Mouse (Mus musculus) activated CD4-positive, CD25-positive, alpha-beta regulatory T cell, adult 4 months (primary cell): Measurements from ENCODE around the gene 9230104L09Rik. TPM values are rescaled to one million over a fixed set of nuclear protein-coding genes. Genes with fewer than 3 reads are reported as not detected.
A peak's percentile ranks its signal among the peaks of the same experiment; 100 is the strongest.

ENCODE experiments used
- ATAC-seq: one replicate; pipeline ENCODE4 v1.8.0; 2017
- polyA plus RNA-seq, 2 experiments: library from polyadenylated mRNA; unstranded; fragments of 100-300 nt; shearing (Covaris generic); gene quantifications; one replicate each; pipeline ENCODE4 v1.2.1; 2017

The 9230104L09Rik gene
- polyA plus RNA-seq, 2 experiments from 2014 or later: not detected

- no peak for ATAC-seq
Measured at GRCm38 (mm10) chr2:148856630-148857400, 8.0 kb downstream of the 9230104L09Rik start.

GRCm38 (mm10) chr2:148851116-148851906, 13.5 kb downstream of the 9230104L09Rik start:
- peak; percentile 68 for ATAC-seq

GRCm38 (mm10) chr2:148839224-148839623, 25.6 kb downstream of the 9230104L09Rik start:
- no peak for ATAC-seq

GRCm38 (mm10) chr2:148838075-148838777, 26.6 kb downstream of the 9230104L09Rik start:
- no peak for ATAC-seq

GRCm38 (mm10) chr2:148834912-148835311, 29.9 kb downstream of the 9230104L09Rik start, which contains the start of gene Cst9:
Cst9 (plus strand) TSS chr2:148835147.
- ATAC-seq: no peak

- no peak for ATAC-seq
Measured at GRCm38 (mm10) chr2:148825986-148826385, 38.9 kb downstream of the 9230104L09Rik start.

GRCm38 (mm10) chr2:148819909-148820308, 44.9 kb downstream of the 9230104L09Rik start, which contains the start of gene Cst13:
Cst13 (plus strand) TSS chr2:148820081.
- no peak for ATAC-seq

- no peak for ATAC-seq
Measured at GRCm38 (mm10) chr2:148806696-148807095, 58.1 kb downstream of the 9230104L09Rik start.

- no peak for ATAC-seq
Measured at GRCm38 (mm10) chr2:148801491-148801921, 63.3 kb downstream of the 9230104L09Rik start.

- no peak for ATAC-seq
Measured at GRCm38 (mm10) chr2:148798485-148798884, 66.4 kb downstream of the 9230104L09Rik start, which contains the start of gene Cst8. Cst8 (plus strand) TSS chr2:148798785.

Other genes starting within 250 kb of the 9230104L09Rik start
- 10 to 100 TPM; 55.2 to 64.6 TPM for gene Nxt1, start 192.4 kb downstream of the 9230104L09Rik start, polyA plus RNA-seq
- 10 to 100 TPM; 11.1 to 12.3 TPM for gene Gzf1, start 184.0 kb downstream of the 9230104L09Rik start, polyA plus RNA-seq
- 1 to 10 TPM in 1 of 2 experiments, under 1 TPM in 1; 0.45 to 1.6 TPM for gene Napb, start 132.6 kb downstream of the 9230104L09Rik start, polyA plus RNA-seq
- not detected for gene Cstl1, start 114.7 kb downstream of the 9230104L09Rik start, polyA plus RNA-seq
- not detected for gene Cst11, start 93.5 kb downstream of the 9230104L09Rik start, polyA plus RNA-seq
- gene 8030411F24Rik, start 83.0 kb downstream of the 9230104L09Rik start, polyA plus RNA-seq: not detected
- gene Cst12, start 75.7 kb downstream of the 9230104L09Rik start, polyA plus RNA-seq: not detected
- gene Cst8, start 66.3 kb downstream of the 9230104L09Rik start, polyA plus RNA-seq: not detected
- gene Cst13, start 45.0 kb downstream of the 9230104L09Rik start, polyA plus RNA-seq: not detected
- gene Cst9, start 29.9 kb downstream of the 9230104L09Rik start, polyA plus RNA-seq: not detected
- 100 to 1,000 TPM; 167 to 192 TPM for gene Cst3, start 10.7 kb upstream of the 9230104L09Rik start, polyA plus RNA-seq
- gene Gm1330, start 138.2 kb upstream of the 9230104L09Rik start, polyA plus RNA-seq: not detected
- not detected for gene Gm10750, start 152.2 kb upstream of the 9230104L09Rik start, polyA plus RNA-seq